Mouse (Mus musculus) stomach, postnatal 0 days (tissue): ENCODE measurements at regions not wholly inside any gene's neighbourhood (a gene's known extent, or its start where the extent isn't known, plus 50 kb on each side); places are given as distances from the start of the nearest gene placed in this dataset.

ENCODE experiments used
- CTCF ChIP-seq: IDR thresholded peaks from 2 replicates; pipeline ENCODE4 v1.5.1; 2016; ENCODE audit warnings: antibody characterized with exemption, low read depth, mild to moderate bottlenecking, moderate library complexity
- EP300 ChIP-seq: optimal IDR thresholded peaks from 2 replicates; pipeline ENCODE3; 2016; ENCODE audit warnings: antibody characterized with exemption

DNA sequence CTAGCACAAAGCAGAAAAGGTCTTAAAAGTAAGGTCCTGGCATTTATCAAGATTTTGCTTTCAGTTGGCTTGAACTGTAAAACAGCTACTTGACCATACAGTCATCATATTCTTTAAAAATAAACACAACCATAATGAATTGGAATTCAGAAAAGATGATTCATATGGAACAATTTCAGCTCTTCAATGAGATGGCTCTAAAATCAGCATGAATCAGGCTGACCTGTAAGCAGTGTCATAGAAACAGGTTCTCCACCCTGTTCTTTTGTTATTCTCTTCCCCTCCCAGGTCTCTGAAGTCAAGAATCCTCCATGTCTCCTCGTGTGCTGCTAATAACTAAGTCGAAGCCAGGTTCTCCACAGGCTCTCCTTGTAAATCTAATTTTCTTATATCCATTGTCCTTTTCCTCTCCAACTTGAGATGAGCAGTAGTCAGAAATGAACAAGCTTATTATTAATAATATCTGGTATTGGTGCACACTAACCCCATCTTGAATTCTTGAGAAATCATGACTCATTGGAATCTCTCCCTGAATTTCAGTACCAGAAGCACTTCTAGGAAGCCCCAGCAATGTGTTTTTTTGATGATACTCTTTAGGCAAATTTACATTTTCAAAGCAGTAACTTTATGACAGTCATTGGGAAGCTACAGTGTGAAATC is 1113.7 kb upstream of the Zeb2 start:
- TF ChIP-seq CTCF (no peak), EP300 (no peak)
